Mouse (Mus musculus) liver, adult 2 months (tissue): ENCODE data around the gene 1700001P01Rik. TPM values are rescaled to one million over a fixed set of nuclear protein-coding genes. Genes with fewer than 3 reads are reported as not detected.

Experiments used
- DNase-seq: peaks from one replicate; pipeline ENCODE4 v3.0.0-alpha.2; 2011; ENCODE audit warnings: low read depth, low spot score; ENCODE audit errors: extremely low read depth
- H3K27ac ChIP-seq: fragments of 200-500 bp; replicated peaks from 2 replicates; pipeline ENCODE4 v1.5.1; 2012; ENCODE audit warnings: low read depth, mild to moderate bottlenecking, control low read depth, inconsistent platforms, low read length; ENCODE audit not compliant: insufficient read depth
- H3K27me3 ChIP-seq: fragments of 200-500 bp; 2 replicates; pipeline ENCODE4 v1.6.1; 2012; ENCODE audit warnings: mild to moderate bottlenecking, moderate library complexity, low read length, inconsistent platforms; ENCODE audit not compliant: control insufficient read depth, insufficient read depth
- H3K36me3 ChIP-seq: fragments of 200-500 bp; 2 replicates; pipeline ENCODE4 v1.6.1; 2012; ENCODE audit warnings: low read length, inconsistent platforms; ENCODE audit not compliant: control insufficient read depth, insufficient read depth
- H3K4me1 ChIP-seq: fragments of 200-500 bp; 2 replicates; pipeline ENCODE4 v1.6.1; 2011; ENCODE audit warnings: low read length; ENCODE audit not compliant: control insufficient read depth, insufficient read depth
- H3K4me3 ChIP-seq: fragments of 200-500 bp; 2 replicates; pipeline ENCODE4 v1.5.1; 2011; ENCODE audit warnings: low read depth, mild to moderate bottlenecking, control low read depth, low read length, moderate library complexity; ENCODE audit not compliant: insufficient read depth
- H3K79me2 ChIP-seq: fragments of 200-500 bp; 2 replicates; pipeline ENCODE4 v1.6.1; 2012; ENCODE audit warnings: inconsistent platforms, mild to moderate bottlenecking, low read length, moderate library complexity; ENCODE audit not compliant: control insufficient read depth, insufficient read depth
- H3K9ac ChIP-seq: fragments of 200-500 bp; 2 replicates; pipeline ENCODE4 v1.6.1; 2012; ENCODE audit warnings: low read depth, mild to moderate bottlenecking, control low read depth, inconsistent platforms, low read length
- CTCF ChIP-seq: fragments of 200-500 bp; IDR thresholded peaks from 2 replicates; pipeline ENCODE4 v1.5.1; 2011; ENCODE audit warnings: low read depth, low read length, control low read depth
- POLR2A ChIP-seq: fragments of 200-500 bp; IDR thresholded peaks from 2 replicates; pipeline ENCODE4 v1.6.1; 2011; ENCODE audit warnings: low read length, control low read depth; ENCODE audit not compliant: insufficient read depth; ENCODE audit errors: extremely low read depth
- whole genome bisulfite sequencing: fragments of 180-500 bp; shearing (Covaris S2); methylation state at CpG from one replicate; pipeline ENCODE4 v1.1.7; 2018; 5-methylcytosine and 5-hydroxymethylcytosine counted together
- polyA plus RNA-seq: library from polyadenylated mRNA; depleted of rRNA; stranded (reverse); fragments of >200 nt; gene quantifications from 2 replicates; pipeline ENCODE4 v1.2.3, GENCODE M21; 2012
- total RNA-seq: library from RNA; depleted of rRNA; stranded (reverse); fragments of >200 nt; gene quantifications from 2 replicates; pipeline ENCODE4 v1.2.3, GENCODE M21; 2014

The 1700001P01Rik gene
- total and polyA plus RNA-seq, 2 experiments, result not detected

DNA sequence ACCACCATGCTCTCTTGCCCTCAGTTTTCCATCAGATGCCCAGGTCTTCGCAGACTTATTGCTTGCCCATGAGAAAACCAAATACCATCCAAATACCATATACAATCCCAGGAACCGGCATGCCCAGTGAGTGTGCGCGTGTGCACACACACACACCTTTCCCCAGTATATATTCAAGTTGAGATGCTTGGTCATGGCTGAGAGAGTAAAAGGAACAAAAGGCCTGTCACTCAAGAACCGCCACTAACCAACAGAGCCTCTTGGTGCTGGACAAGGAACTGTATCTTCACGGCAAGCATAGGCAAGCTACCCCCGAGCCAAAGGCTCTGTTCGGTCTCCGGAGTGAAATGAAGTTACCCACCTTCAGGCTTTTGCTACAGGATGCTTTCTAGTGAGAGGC lies 33.1 kb downstream of the 1700001P01Rik start:
- H3K27ac ChIP-seq, result no peak overlapping the region
- 84% methylated on average over 9 of the region's 9 CpGs for WGBS

DNA sequence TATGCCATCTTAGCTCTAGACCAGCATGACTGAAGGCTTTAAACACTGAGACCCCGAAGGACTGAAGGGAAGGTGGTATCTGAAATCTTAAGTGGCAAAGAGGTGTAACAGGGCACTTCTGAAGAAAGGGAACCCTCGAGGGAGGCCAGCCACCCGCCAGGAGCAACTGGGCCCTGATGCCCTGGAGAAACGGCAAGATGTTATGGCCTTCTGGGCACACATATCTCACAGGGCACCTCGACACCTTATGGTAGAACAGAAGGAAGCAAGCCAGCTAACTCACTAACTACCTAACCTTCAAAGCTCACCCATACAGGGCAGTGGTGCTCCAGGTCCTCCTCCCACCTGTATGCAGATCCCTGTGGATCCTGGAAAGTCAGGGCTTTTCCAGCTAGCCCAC lies 33.6 kb downstream of the 1700001P01Rik start:
- H3K79me2 ChIP-seq, result peaks cover 36% of the 10 kb centered on the region
- no peak for DNase-seq
- peaks cover 2% of the 10 kb centered on the region for H3K36me3 ChIP-seq
- no peak overlapping the region for H3K27ac ChIP-seq
- H3K4me1 ChIP-seq, result peaks cover 22% of the 10 kb centered on the region
- H3K27me3 ChIP-seq, result no peaks in the 10 kb centered on the region
- H3K9ac ChIP-seq, result no peak overlapping the region
- 96% methylated on average over 5 of the region's 5 CpGs for WGBS
- H3K4me3 ChIP-seq, result no peak overlapping the region
- TF ChIP-seq POLR2A (no peak), CTCF (no peak)

More for the DNA sequence above, 33.1 kb downstream of the 1700001P01Rik start:
- Histone ChIP-seq H3K79me2 (peaks cover 36% of the 10 kb centered on the region), H3K4me3 (no peak overlapping the region), H3K36me3 (peaks cover 2% of the 10 kb centered on the region), H3K4me1 (peaks cover 20% of the 10 kb centered on the region), H3K27me3 (no peaks in the 10 kb centered on the region), H3K9ac (no peak overlapping the region)
- no peak for DNase-seq
- TF ChIP-seq CTCF (no peak), POLR2A (no peak)

DNA sequence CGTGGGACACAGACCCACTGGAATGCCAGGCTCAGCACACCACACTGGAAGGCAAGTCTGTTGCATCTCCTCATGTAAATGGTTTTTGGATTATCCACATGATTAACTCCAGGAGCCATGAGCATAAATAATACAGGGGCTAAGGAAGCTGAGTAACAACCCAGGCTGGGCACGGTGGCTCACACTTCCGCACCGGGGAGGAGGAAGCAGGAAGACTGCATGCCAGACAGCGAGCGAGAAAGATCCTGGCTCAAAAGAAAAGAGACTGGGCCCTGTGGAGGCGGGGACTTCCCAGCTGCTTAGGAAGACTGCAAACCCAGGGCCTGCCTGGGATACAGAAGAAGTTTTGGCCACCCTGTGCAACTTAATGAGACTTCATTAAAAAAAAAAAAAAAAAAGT lies 35.5 kb downstream of the 1700001P01Rik start:
- Histone ChIP-seq H3K4me1 (peaks cover 22% of the 10 kb centered on the region), H3K4me3 (no peak overlapping the region), H3K36me3 (no peaks in the 10 kb centered on the region), H3K27ac (no peak overlapping the region), H3K9ac (no peak overlapping the region), H3K79me2 (peaks cover 39% of the 10 kb centered on the region), H3K27me3 (no peaks in the 10 kb centered on the region)
- TF ChIP-seq CTCF (no peak), POLR2A (no peak)
- DNase-seq, result no peak
- 60% methylated on average over 7 of the region's 7 CpGs for WGBS

DNA sequence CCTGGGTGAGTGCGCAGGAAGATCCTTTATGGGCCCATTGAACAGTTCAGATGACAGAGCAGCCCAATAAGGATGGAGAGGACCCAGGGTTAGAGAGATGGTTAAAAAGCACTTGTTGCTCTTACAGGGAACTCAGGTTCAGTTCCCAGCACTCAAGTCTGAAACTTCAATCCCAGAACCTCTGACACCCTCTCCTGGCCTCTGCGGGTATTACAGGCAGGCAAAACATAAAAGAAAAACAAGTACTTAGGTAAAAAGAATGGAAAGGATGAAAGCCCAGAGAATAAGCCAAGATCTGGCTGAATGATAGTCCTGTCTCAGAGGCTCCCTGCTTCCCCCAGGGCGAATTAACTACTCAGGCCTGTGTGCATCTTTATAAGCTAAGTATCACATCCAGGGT lies 36.6 kb downstream of the 1700001P01Rik start:
- Histone ChIP-seq H3K79me2 (peaks cover 36% of the 10 kb centered on the region), H3K27me3 (no peaks in the 10 kb centered on the region), H3K36me3 (no peaks in the 10 kb centered on the region), H3K9ac (no peak overlapping the region), H3K27ac (no peak overlapping the region), H3K4me3 (no peak overlapping the region), H3K4me1 (peaks cover 22% of the 10 kb centered on the region)
- peak; percentile 5; the same call in 1 of the 2 replicates for TF ChIP-seq CTCF
- no peak for TF ChIP-seq POLR2A
- WGBS, result 86% methylated on average over 3 of the region's 3 CpGs
- no peak for DNase-seq

DNA sequence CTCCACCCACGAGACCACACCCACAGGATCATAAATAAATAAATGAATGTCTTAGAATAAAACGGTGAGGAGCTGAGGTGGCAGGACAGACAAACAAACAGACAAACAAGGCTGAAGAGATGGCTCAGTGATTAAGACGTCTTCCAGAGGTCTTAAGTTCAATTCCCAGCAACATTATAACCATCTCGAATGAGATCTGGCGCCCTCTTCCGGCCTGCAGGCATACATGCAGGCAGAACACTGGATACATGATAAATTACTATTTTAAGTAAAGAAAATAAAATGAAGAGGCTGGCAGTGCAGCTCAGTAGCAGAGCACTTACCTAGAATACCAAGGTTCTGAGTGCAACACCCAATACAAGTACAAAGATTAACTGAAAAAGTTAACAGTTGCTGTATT lies 37.0 kb downstream of the 1700001P01Rik start:
- H3K27me3 ChIP-seq, result no peaks in the 10 kb centered on the region
- no peak for DNase-seq
- H3K4me1 ChIP-seq, result peaks cover 22% of the 10 kb centered on the region
- 66% methylated on average over 6 of the region's 6 CpGs for WGBS
- no peak overlapping the region for H3K4me3 ChIP-seq
- TF ChIP-seq CTCF, result peak; percentile 56; the same call in 1 of the 2 replicates
- no peak for TF ChIP-seq POLR2A
- H3K9ac ChIP-seq, result no peak overlapping the region
- H3K79me2 ChIP-seq, result peaks cover 33% of the 10 kb centered on the region
- no peak overlapping the region for H3K27ac ChIP-seq
- no peaks in the 10 kb centered on the region for H3K36me3 ChIP-seq

DNA sequence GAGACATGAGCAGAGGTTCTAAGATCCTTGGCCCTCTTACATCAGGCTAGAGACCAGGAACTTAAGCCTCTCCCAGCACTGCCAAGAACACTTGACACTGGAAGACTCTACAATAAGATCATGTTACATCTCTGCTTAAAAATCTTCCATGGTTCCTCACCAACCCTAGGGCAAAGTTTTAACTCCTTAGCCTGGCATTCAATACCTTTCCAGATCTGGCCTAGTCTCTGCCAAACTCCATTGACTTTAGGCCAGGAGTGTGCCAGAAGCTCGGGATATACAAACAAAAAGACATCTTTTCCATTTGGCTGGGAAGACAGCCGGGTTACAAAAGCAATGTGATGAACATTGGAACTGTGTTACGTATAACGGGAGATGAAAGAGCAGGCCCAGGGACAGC lies 38.1 kb downstream of the 1700001P01Rik start:
- H3K4me3 ChIP-seq, result no peak overlapping the region
- H3K27ac ChIP-seq, result peak overlapping the region; percentile 67; the same call in 1 of the 2 replicates
- no peaks in the 10 kb centered on the region for H3K27me3 ChIP-seq
- no peak for TF ChIP-seq POLR2A
- no peak for TF ChIP-seq CTCF
- no peaks in the 10 kb centered on the region for H3K36me3 ChIP-seq
- H3K4me1 ChIP-seq, result peaks cover 12% of the 10 kb centered on the region
- 14% methylated on average over 4 of the region's 4 CpGs for WGBS
- H3K9ac ChIP-seq, result no peak overlapping the region
- H3K79me2 ChIP-seq, result peaks cover 25% of the 10 kb centered on the region
- peak; percentile 96 for DNase-seq
